Mouse (Mus musculus) cerebellum, adult 2 months (tissue): Measurements from ENCODE around the gene Ttc30a2. TPM values are rescaled to one million over a fixed set of nuclear protein-coding genes. Genes with fewer than 3 reads are reported as not detected.

Experiments used
- DNase-seq, 2 experiments: peaks; one replicate each; pipeline ENCODE4 v3.0.0; 2021
- H3K27ac ChIP-seq: fragments of 200-500 bp; 2 replicates; pipeline ENCODE4 v1.5.1; 2012; ENCODE audit warnings: low read length, control low read depth, inconsistent platforms; ENCODE audit not compliant: insufficient read depth
- H3K27me3 ChIP-seq: fragments of 200-500 bp; 2 replicates; pipeline ENCODE4 v1.6.1; 2012; ENCODE audit warnings: inconsistent platforms, mild to moderate bottlenecking, low read length, moderate library complexity; ENCODE audit not compliant: control insufficient read depth, insufficient read depth
- H3K4me1 ChIP-seq: fragments of 200-500 bp; 2 replicates; pipeline ENCODE4 v1.6.1; 2011; ENCODE audit warnings: low read length; ENCODE audit not compliant: control insufficient read depth, insufficient read depth
- H3K4me3 ChIP-seq: fragments of 200-500 bp; replicated peaks from 2 replicates; pipeline ENCODE3; 2011; ENCODE audit warnings: mild to moderate bottlenecking, low read depth, low read length, control low read depth; ENCODE audit not compliant: insufficient read depth
- CTCF ChIP-seq: fragments of 200-500 bp; IDR thresholded peaks from 2 replicates; pipeline ENCODE4 v1.5.1; 2011; ENCODE audit warnings: low read depth, mild to moderate bottlenecking, control low read depth, low read length, moderate library complexity, borderline replicate concordance; ENCODE audit not compliant: insufficient read depth
- POLR2A ChIP-seq: fragments of 200-500 bp; IDR thresholded peaks from 2 replicates; pipeline ENCODE4 v1.6.1; 2011; ENCODE audit warnings: low read length, control low read depth, borderline replicate concordance; ENCODE audit not compliant: insufficient read depth
- WGBS: fragments of 180-500 bp; shearing (Covaris S2); methylation state at CpG from one replicate; pipeline ENCODE4 v1.1.7; 2018; 5-methylcytosine and 5-hydroxymethylcytosine counted together
- polyA plus RNA-seq: library from polyadenylated mRNA; depleted of rRNA; stranded (reverse); fragments of >200 nt; gene quantifications from 2 replicates; pipeline ENCODE4 v1.2.3, GENCODE M21; 2012; rRNA removed

Gene Ttc30a2
- polyA plus RNA-seq, 1 experiment: 0.18 TPM

GRCm38 (mm10) chr2:75933541-75933940 lies 44.4 kb downstream of the Ttc30a2 start:
- DNase-seq: no peak
- Histone ChIP-seq H3K27ac (no peak overlapping the region), H3K4me1 (peaks cover 6% of the 10 kb centered on the region; the same call in 1 of the 2 replicates), H3K27me3 (no peaks in the 10 kb centered on the region), H3K4me3 (no peak overlapping the region)
- TF ChIP-seq CTCF: no peak
- no peak for TF ChIP-seq POLR2A
- 54% methylated on average over 7 of the region's 7 CpGs for WGBS

- no peaks in the 10 kb centered on the region for H3K27me3 ChIP-seq
- H3K4me3 ChIP-seq: no peak overlapping the region
- H3K4me1 ChIP-seq: peaks cover 6% of the 10 kb centered on the region; the same call in 1 of the 2 replicates
These were observed 47.0 kb downstream of the Ttc30a2 start for GRCm38 (mm10) chr2:75930941-75931340.

DNA sequence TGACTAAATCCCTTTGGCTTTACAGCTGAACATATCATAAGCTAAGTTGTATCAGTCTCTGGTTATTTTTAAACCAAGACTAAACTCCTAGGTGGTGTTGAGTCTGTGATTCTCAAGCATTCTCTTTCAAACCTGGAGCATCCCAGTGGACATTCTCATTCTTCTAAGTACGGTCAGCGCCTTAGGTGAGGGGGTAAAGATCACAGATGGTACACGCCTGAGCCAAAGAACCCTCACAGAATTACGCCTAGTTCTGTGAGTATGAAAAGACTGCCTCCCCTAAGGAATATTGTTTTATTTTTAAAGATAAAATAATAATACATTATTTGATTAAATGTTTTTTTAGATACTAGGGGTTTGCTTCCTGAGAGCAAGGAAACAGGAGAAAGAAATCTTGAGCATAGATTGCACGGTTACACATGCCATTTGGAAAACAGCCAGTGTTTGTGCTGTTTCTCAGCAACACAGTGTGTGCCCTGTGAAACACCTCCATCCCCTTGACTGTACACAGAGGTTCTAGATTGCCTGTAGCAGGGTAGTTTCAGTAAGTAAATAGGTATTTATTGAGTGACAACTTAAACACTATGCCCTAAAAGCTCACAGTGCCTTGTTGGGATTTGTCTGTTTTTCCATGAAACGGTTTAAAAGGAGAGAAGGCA lies 48.1 kb downstream of the Ttc30a2 start:
- 36% methylated on average over 6 of the region's 6 CpGs for WGBS
- TF ChIP-seq CTCF: no peak
- TF ChIP-seq POLR2A: no peak
- Histone ChIP-seq H3K4me1 (peaks cover 6% of the 10 kb centered on the region; the same call in 1 of the 2 replicates), H3K27ac (peak overlapping the region; percentile 33; the same call in 1 of the 2 replicates), H3K27me3 (no peaks in the 10 kb centered on the region), H3K4me3 (no peak overlapping the region)
- DNase-seq: peak in 1 of 2 experiments; percentile 20

More at GRCm38 (mm10) chr2:75930941-75931340, 47.0 kb downstream of the Ttc30a2 start:
- no peak overlapping the region for H3K27ac ChIP-seq
- WGBS: 89% methylated on average over 2 of the region's 2 CpGs
- TF ChIP-seq POLR2A (no peak), CTCF (no peak)
- no peak for DNase-seq

DNA sequence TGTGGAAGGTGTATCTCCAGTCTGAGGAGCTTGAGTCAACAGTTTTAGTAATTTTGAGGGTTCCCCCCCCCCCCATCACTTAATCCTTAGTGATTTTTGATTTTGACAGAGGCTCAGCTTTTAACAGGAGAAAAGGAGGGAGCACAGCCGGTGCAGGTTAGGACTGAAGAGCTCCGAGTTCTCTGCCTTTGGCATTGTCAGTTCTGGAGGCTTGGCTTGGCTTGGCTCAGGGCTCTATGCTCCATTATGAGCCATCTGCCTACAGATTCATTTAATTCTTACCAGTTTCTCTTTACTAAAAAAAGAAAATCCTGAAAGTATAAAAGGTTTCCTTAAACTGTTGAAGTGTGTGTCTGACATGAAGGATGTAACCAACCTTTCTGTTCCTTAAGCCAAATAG lies 48.8 kb downstream of the Ttc30a2 start:
- DNase-seq: peak; percentile 45 to 71
- Histone ChIP-seq H3K27me3 (no peaks in the 10 kb centered on the region), H3K4me1 (peaks cover 6% of the 10 kb centered on the region; the same call in 1 of the 2 replicates), H3K4me3 (no peak overlapping the region), H3K27ac (peak overlapping the region; percentile 79)
- WGBS: 14% methylated on average over 2 of the region's 2 CpGs
- TF ChIP-seq CTCF (no peak), POLR2A (no peak)

GRCm38 (mm10) chr2:75928011-75928410 lies 50.0 kb downstream of the Ttc30a2 start:
- 95% methylated on average over 3 of the region's 3 CpGs for WGBS
- no peak for DNase-seq
- no peak for TF ChIP-seq POLR2A
- TF ChIP-seq CTCF: no peak
- Histone ChIP-seq H3K4me1 (peaks cover 6% of the 10 kb centered on the region; the same call in 1 of the 2 replicates), H3K27ac (no peak overlapping the region), H3K27me3 (no peaks in the 10 kb centered on the region), H3K4me3 (no peak overlapping the region)

DNA sequence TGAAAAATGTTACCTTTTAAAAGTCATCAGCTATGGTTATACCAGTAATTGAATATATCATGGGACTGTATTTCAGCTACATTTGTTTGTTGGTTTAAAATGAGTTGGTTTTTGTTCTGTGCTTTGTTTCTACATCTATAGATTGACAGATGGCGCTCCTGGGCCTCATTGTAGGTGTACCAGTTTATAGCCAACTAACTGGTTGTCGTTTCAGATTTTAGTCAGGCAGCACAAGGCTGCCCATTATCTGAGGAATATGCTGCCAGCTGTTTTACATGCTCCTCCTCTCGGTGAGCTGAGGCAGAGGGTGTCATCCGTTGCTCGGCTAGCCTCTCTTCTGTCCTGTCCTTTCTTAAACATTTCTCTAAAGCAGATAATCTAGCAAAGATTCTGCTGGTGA lies 51.9 kb downstream of the Ttc30a2 start:
- no peak overlapping the region for H3K4me3 ChIP-seq
- H3K27ac ChIP-seq: no peak overlapping the region
- TF ChIP-seq CTCF (no peak), POLR2A (no peak)
- H3K4me1 ChIP-seq: peaks cover 6% of the 10 kb centered on the region; the same call in 1 of the 2 replicates
- 28% methylated on average over 5 of the region's 5 CpGs for WGBS
- H3K27me3 ChIP-seq: no peaks in the 10 kb centered on the region
- DNase-seq: no peak

Other genes starting within 250 kb of the Ttc30a2 start
- 14.6 and 16.1 TPM in 2 replicates for gene Agps, start 146.0 kb downstream of the Ttc30a2 start, polyA plus RNA-seq
- 11.2 and 14.2 TPM in 2 replicates for gene Ttc30b, start 39.6 kb downstream of the Ttc30a2 start, polyA plus RNA-seq
- 3.3 and 4.1 TPM in 2 replicates for gene Ttc30a1, start 3.8 kb upstream of the Ttc30a2 start, polyA plus RNA-seq